Mouse (Mus musculus): Measurements from ENCODE around the gene Bicd1.

Gene Bicd1

DNA sequence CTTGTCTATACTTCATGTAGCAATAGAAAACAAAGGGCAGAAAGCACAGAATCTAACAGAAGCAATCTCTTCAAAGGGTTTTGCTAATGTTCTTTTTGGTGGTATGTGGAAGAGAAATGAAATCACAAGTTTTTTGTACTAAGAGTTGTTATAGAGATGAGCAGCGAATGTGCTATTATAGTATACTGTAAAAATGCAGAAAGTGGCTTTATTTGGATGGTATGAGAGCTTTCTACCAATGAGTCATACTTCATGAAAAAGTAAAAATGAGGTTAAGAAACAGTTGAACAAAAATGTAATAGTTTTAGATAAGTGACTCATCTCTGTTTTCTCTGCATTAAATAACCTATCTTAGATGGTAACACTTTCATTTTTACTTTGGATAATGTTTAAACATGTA, 165.6 kb downstream of the Bicd1 start:
- no peak for DNase-seq

DNA sequence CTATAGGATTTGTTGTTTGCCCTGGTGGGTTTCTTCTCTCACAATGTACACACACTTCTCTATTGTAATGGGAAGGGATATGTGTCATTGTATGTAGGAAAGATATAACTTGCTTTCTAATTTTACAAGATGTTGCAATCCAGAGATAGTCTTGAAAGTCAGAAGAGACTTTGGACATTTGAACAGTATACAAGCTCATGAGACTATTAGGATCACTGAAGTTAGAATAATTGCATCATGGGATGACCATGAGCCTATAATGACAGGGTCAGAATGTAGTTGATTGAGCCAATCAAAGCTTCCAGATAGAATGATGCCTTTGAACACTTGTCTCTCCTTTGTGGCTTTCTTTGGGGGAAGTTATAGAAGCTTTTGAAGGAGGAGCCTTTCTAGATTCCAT, 171.4 kb downstream of the Bicd1 start:
- DNase-seq = no peak

DNA sequence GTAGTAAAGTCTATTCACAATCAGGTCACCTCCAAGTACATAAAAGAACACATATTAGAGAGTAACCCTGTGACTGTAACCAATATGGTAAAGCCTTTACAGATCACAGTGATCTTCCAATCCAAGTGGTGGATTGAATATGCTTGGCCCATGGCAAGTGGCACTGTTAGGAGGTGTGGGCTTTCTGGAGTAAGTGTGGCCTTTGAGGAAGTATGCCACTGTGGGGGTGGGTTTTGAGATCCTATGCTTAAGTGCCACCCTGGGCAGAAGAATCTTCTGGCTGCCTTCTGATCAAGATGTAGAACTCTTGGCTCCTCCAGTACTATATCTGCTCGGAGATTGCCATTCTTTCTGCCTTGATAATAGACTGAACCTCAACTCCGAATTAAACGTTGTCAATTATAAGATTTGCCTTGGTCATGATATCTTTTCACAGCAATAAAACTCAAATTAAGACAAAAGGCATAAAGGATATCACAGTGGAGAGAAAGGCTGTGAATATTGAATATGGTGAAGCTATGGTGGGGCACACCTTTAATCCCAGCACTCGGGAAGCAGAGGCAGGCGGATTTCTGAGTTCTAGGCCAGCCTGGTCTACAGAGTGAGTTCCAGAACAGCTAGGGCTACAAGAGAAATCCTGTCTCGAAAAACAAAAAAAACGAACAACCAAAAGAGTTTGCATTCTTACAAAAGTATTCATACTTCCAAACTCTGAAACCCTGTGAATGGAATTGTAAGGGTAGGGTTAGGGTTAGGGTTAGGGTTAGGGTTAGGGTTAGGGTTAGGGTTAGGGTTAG, 177.2 kb downstream of the Bicd1 start:
- DNase-seq = no peak

All from liver (tissue).